Mouse (Mus musculus) granulocyte monocyte progenitor cell, adult 5-6 weeks (primary cell): ENCODE measurements around the gene 1700017B05Rik. TPM values are rescaled to one million over a fixed set of nuclear protein-coding genes. Genes with fewer than 3 reads are reported as not detected.
"Not testable (repeated sequence)": the region's sequence is repeated elsewhere in the genome, so short reads cannot be mapped to it uniquely, and the experiment has no call there.

ENCODE experiments used
- ATAC-seq: replicated peaks from 2 replicates; pipeline ENCODE4 v1.8.0; 2016; ENCODE audit warnings: mild to moderate bottlenecking, moderate TSS enrichment, inconsistent platforms; ENCODE audit not compliant: poor library complexity, severe bottlenecking
- total RNA-seq, 2 experiments: library from RNA; stranded (forward) in 1 of 2; stranded (reverse) in 1 of 2; fragments of 200-712, 200-1000 nt in 1 of 2; fragments of >200 nt in 1 of 2; fragmentation: Nextera tagmentation in 1 of 2; gene quantifications; 2 replicates each; pipeline ENCODE4 v1.2.3; 2014 to 2017

Gene 1700017B05Rik
- total RNA-seq (2014; fragmentation: Nextera tagmentation) (38.6 and 43.6 TPM in 2 replicates), total RNA-seq (2017) (18.9 and 20.0 TPM in 2 replicates)

DNA sequence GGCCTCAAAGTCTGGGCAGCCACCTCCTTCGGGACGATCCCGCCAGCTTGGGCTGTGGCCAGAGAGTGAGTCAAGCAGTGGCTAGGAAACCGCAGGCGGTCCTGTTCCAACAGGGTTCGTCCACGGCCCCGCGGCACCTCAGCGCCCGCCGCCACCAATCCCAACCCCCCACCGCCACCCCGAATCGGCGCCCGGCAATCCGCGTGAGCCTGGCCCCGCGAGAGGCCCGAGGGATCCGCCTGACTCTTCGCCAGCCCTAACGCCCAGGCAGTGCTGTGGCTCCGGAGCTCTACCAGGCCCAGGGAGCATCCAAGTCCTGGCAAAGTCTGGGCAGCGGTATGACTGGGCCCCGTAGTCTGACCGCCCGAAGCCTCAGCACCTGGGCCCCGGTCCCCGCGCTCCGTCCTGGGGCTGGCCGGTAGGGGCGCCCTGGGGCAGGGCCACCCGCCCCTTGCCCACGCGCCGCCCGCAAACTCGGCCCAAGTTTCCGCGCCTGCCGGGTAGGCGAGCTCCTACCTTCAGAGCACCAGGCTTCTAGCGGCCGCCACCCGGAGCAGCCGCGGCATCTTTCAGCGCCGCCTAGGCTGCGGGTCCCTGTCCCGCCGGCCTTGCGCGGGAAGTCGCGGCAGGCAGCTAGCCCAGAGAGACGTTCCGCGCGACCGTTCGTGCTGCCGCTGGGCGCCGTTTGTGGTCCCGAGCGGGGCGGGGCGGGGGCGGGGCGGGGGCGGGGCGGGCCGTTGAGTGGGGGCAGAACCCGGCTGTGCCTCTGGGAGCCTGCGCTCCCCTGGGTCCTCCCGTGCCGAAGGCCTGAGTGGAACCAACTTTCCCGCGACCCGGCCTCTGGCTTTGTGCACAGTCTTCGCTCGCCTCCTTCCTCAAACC is at the start of gene 1700017B05Rik:
TSS of gene 1700017B05Rik (minus strand) at position 700 of the 882 bp plus-strand sequence.
- peak; percentile 41 for ATAC-seq

DNA sequence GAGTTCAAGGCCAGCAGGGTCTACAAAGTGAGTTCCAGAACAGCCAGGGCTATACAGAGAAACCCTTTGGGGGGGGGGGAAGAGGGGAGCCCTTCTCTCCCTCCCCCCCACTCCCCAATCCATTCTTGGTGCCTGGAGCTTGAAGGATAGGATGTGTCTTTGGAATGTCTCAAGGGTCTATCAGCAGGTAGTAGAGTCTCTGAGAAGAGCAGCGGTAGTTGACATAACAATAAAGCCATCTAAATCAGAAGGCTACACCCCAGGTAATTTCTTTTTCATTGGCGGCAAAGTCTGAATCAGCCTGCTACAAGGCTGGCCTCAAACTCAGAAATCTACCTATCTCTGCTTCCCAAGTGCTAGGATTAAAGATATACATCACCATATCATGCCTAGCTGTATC is 48.5 kb upstream of the 1700017B05Rik start:
- no peak for ATAC-seq

- ATAC-seq, result no peak
Measured at GRCm38 (mm10) chr9:57309353-57309752, 46.9 kb upstream of the 1700017B05Rik start.

- ATAC-seq, result no peak
Measured at GRCm38 (mm10) chr9:57307456-57307855, 45.0 kb upstream of the 1700017B05Rik start.

- not testable (repeated sequence) for ATAC-seq
Measured at GRCm38 (mm10) chr9:57304716-57305115, 42.3 kb upstream of the 1700017B05Rik start.

- ATAC-seq, result no peak
Measured at GRCm38 (mm10) chr9:57304251-57304650, 41.8 kb upstream of the 1700017B05Rik start.

DNA sequence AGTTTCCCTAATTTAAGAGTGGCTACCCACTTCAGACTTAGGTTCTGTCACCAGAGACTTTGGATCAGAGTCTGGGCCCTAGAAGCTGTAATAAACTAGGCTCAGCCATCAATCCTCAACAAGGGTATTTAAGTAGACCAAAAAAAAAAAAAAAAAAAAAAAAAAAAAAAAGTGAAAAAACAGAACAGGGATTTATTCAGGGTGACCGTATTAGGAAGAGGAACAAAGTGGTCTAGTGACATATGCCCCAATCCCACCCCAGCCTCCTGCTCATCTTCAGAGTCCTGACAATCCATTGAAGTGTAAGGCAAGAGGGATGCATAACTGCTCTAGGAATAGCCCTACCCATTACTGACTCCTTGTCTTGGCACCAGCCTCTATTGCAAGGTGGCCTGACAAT is 40.9 kb upstream of the 1700017B05Rik start:
- no peak for ATAC-seq

- ATAC-seq, result peak; percentile 77
Measured at GRCm38 (mm10) chr9:57300825-57301224, 38.4 kb upstream of the 1700017B05Rik start.

DNA sequence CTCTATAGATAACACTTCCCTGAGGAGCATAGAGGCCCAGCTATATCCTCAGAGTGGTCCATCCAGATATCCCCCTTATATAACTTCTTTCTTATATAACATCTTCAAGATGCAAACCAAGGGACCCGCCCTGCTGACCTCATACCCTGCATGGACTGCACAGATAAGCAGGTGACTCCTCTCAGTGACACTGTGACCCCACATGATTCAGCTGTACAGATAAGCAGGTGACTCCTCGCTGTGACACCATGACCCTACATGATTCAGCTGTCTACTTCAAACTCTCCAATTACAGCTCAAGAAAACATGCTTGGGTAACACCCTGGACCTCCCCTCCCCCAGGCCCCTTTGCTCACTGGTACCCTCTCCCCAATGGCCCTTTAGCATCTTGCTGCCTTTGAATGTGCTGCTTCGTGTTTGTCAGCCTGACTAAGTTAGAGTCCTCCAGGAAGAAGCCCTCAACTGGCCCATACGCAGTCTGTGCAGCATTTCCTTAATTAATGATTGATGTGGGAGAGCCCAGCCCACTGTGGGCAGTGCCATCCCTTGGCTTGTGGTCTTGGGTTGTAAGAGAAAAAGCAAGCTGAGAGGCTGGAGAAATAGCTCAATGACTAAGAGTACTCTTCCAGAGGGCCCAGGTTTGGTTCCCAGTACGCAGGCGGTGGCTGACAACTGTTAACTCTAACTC is 37.5 kb upstream of the 1700017B05Rik start:
- ATAC-seq, result no peak

DNA sequence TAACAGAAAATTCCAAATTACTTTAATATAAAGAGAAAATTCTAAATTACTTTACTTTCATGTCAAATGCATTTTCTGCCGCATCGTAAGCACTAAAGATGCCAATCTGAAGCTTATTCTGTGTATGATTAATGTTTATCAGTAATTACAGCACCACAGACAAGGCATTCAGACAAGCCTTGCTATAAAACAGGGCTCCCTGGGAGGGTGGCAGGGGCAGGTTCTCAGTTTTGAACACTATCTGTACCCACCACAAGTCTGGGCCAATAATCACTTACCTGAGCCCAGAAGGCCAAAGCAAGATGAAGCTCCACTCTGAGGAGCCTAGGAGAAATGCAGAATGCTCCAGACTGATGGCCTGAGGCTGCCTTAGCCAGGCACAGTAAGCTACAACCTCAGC is 35.5 kb upstream of the 1700017B05Rik start:
- no peak for ATAC-seq

GRCm38 (mm10) chr9:57296277-57296676 is 33.9 kb upstream of the 1700017B05Rik start:
- peak; percentile 46 for ATAC-seq

DNA sequence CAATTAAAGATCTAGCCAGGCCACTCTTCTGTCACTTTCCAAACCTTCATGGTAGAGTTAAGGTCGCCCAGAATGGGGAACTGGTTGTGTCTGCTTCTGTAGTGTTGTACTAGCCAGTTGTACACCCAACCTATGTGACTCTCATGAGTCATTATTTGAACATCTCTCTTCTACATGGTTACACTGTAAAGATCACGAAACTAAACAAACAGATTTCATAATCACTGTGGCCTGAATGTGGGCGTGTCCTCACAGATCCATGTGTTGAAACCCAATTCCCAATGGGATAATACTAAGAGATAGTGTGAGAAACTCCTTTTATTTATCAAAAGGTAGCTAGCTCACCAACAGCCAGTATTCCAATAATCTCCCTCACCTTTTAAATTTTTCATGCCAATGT is 33.3 kb upstream of the 1700017B05Rik start:
- ATAC-seq, result peak; percentile 37

GRCm38 (mm10) chr9:57294905-57295304 is 32.5 kb upstream of the 1700017B05Rik start:
- ATAC-seq, result no peak

DNA sequence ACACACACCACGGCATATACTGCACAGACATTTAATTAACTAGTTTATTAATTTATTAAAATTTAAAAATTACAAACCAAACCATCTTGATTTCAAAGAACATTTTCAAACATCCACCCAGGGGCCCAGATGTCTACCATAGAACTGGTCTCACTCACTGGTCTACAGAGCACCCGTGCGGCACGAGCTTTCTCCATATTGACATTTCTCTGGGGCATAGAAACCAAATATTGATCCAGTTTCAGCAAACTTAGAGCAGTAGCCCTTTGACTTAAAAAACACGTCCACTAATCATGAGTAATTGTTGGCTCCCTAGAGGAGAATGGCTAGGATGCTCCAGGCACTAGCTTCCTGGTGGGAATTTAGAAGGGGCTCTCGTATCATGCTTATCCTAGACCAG is 24.8 kb upstream of the 1700017B05Rik start:
- no peak for ATAC-seq

GRCm38 (mm10) chr9:57283311-57283710 is 20.9 kb upstream of the 1700017B05Rik start:
- no peak for ATAC-seq

DNA sequence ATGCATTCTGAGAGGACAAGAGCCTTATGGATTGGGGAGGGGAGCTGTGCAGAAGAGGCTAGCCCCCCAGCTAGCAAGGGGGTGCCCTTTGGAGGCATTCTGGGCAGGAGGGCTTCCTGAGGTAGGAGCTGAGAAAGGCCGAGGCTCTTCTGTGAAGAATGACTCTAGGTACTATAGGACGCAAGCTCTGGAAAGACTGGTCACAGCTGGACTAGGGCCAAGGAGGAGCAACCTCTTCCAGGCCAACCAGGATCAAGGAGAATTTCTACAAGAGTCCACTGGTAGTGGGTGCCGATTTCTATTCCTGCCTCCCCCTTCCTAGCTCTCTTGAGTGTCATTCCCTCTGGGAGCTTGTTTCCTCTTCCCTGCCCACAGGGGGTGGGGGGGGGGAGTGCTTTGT is 20.3 kb upstream of the 1700017B05Rik start:
- no peak for ATAC-seq

- 0 out of 2 replicates have a peak, but pooled peaks have one; percentile 11 for ATAC-seq
Measured at GRCm38 (mm10) chr9:57281549-57281948, 19.1 kb upstream of the 1700017B05Rik start.

- no peak for ATAC-seq
Measured at GRCm38 (mm10) chr9:57279441-57279840, 17.0 kb upstream of the 1700017B05Rik start.

- ATAC-seq, result peak; percentile 92
Measured at GRCm38 (mm10) chr9:57278268-57278667, 15.9 kb upstream of the 1700017B05Rik start.

DNA sequence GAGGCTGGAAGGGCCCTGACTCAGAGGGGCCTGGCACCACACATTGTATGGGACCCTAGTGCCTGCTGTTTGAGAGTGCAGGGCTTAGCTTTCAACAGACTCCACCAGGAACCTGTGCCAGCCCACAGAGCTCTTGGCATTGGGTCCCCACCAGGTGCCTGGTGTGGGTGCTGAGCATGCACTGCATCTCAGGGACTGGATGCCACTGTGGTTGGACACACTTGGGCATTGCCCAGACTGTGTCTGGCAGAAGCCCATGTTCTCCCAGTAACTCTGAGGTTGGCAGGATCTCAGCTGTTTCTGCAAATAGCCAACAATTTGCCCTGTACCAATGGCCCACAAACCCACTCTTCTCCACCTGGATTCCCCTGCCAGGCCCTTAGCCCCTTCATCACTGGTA is 13.9 kb upstream of the 1700017B05Rik start:
- ATAC-seq, result no peak

DNA sequence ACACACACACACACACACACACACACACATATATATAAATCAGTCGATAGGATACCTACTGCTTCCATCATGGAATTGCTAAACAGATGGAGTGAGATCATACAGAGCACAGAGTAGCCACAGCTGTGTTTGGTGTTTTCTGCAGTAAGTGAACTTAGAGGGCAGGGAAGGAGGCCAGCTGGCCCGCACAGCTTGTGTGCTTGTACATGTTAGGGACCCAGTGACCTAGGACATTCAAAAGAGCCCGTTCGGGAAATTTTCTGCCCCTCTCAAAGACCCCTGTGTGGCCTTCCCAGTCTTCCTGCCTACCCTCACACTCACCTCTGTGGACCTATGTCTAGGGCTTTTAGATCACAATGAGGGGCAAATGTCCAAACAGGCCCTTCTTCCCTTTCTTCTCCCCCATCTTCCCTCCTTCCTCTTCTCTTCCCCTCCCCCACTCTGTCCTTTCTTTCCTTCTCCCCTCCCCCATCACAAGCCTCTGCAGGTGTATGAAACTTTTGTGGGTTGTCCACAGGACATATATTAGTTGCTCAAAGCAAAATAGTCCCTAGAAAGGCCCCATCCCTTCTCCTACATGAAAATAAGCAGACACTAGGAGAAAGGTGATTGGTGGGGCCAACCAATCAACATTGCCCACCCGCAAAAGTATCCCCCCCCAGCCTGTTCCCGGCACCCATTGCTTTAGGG is 11.5 kb upstream of the 1700017B05Rik start:
- ATAC-seq, result no peak
